Mouse (Mus musculus) heart, adult 2 months (tissue): ENCODE results near the gene Efhd1. TPM values are rescaled to one million over a fixed set of nuclear protein-coding genes. Genes with fewer than 3 reads are reported as not detected.
A peak's percentile ranks its signal among the peaks of the same experiment; 100 is the strongest.

Experiments
- DNase-seq, 2 experiments: peaks; one replicate each; pipeline ENCODE4 v3.0.0; 2021
- H3K27ac ChIP-seq: fragments of 200-600 bp; 2 replicates; pipeline ENCODE4 v1.8.1; 2022
- H3K27me3 ChIP-seq: fragments of 200-500 bp; 2 replicates; pipeline ENCODE4 v1.6.1; 2012; ENCODE audit warnings: mild to moderate bottlenecking, low read length, inconsistent platforms, mixed read lengths; ENCODE audit not compliant: control insufficient read depth, insufficient read depth
- H3K36me3 ChIP-seq: fragments of 200-500 bp; 2 replicates; pipeline ENCODE4 v1.6.1; 2012; ENCODE audit warnings: low read length, inconsistent platforms; ENCODE audit not compliant: control insufficient read depth, insufficient read depth
- H3K4me1 ChIP-seq: fragments of 200-500 bp; 2 replicates; pipeline ENCODE4 v1.6.1; 2011; ENCODE audit warnings: low read length; ENCODE audit not compliant: control insufficient read depth, insufficient read depth
- H3K4me3 ChIP-seq: fragments of 200-600 bp; 2 replicates; pipeline ENCODE4 v1.8.1; 2022
- H3K79me2 ChIP-seq: fragments of 200-500 bp; replicated peaks from 2 replicates; pipeline ENCODE4 v1.6.1; 2012; ENCODE audit warnings: mild to moderate bottlenecking, inconsistent platforms, low read length, moderate library complexity, mixed read lengths; ENCODE audit not compliant: control insufficient read depth, insufficient read depth
- H3K9ac ChIP-seq: fragments of 200-500 bp; 2 replicates; pipeline ENCODE4 v1.6.1; 2012; ENCODE audit warnings: low read depth, mild to moderate bottlenecking, control low read depth, inconsistent platforms, low read length, mixed read lengths
- CTCF ChIP-seq: fragments of 200-600 bp; IDR thresholded peaks from 2 replicates; pipeline ENCODE4 v1.8.1; 2022; ENCODE audit warnings: antibody characterized with exemption, mild to moderate bottlenecking, moderate library complexity
- EP300 ChIP-seq: fragments of 200-500 bp; IDR thresholded peaks from 2 replicates; pipeline ENCODE4 v1.6.1; 2011; ENCODE audit warnings: low read depth, low read length, control low read depth; ENCODE audit not compliant: insufficient read depth
- POLR2A ChIP-seq: fragments of 200-500 bp; IDR thresholded peaks from 2 replicates; pipeline ENCODE4 v1.6.1; 2011; ENCODE audit warnings: mild to moderate bottlenecking, low read depth, low read length, control low read depth; ENCODE audit not compliant: insufficient read depth
- WGBS: fragments of 180-500 bp; shearing (Covaris S2); methylation state at CpG from one replicate; pipeline ENCODE4 v1.1.7; 2018; 5-methylcytosine and 5-hydroxymethylcytosine counted together
- intact Hi-C: fragments of 180-260 bp; cut with DNase I; formaldehyde crosslinking; loops from one replicate; pipeline ENCODE4 v1.15.1; 2025
- polyA plus RNA-seq: library from polyadenylated mRNA; depleted of rRNA; stranded (reverse); fragments of >200 nt; gene quantifications from 2 replicates; pipeline ENCODE4 v1.2.3, GENCODE M21; 2012
- total RNA-seq, 2 experiments: library from RNA; stranded (reverse); gene quantifications; 2 replicates each; pipeline ENCODE4 v1.2.3; 2021

Efhd1 gene
- total and polyA plus RNA-seq, 3 experiments, result 3.1 to 6.6 (median 5.1) TPM

GRCm38 (mm10) chr1:87259316-87259715, 4.8 kb upstream of the Efhd1 start:
- intact Hi-C loops, result loop anchor here (2.0 kb wide), 1 partner anchor 33 kb away; no protein-coding TSS in a partner anchor
- H3K27me3 ChIP-seq, result peaks cover 10% of the 10 kb centered on the region

GRCm38 (mm10) chr1:87263257-87263656, 906 bp upstream of the Efhd1 start:
- Histone ChIP-seq H3K4me1 (no peaks in the 10 kb centered on the region), H3K36me3 (no peaks in the 10 kb centered on the region), H3K27me3 (peaks cover 14% of the 10 kb centered on the region), H3K4me3 (no peak overlapping the region), H3K27ac (no peak overlapping the region), H3K9ac (no peak overlapping the region), H3K79me2 (no peaks in the 10 kb centered on the region)
- DNase-seq, result no peak
- intact Hi-C loops, result no loop called here
- no peak for TF ChIP-seq EP300
- no peak for TF ChIP-seq POLR2A
- no peak for TF ChIP-seq CTCF
- WGBS, result 15% methylated on average over 9 of the region's 9 CpGs

More at GRCm38 (mm10) chr1:87259316-87259715, 4.8 kb upstream of the Efhd1 start:
- Histone ChIP-seq H3K4me1 (no peaks in the 10 kb centered on the region), H3K9ac (no peak overlapping the region), H3K36me3 (no peaks in the 10 kb centered on the region), H3K79me2 (no peaks in the 10 kb centered on the region), H3K4me3 (no peak overlapping the region), H3K27ac (no peak overlapping the region)
- DNase-seq, result no peak
- TF ChIP-seq EP300 (no peak), POLR2A (no peak)
- WGBS, result 69% methylated on average over 2 of the region's 2 CpGs

GRCm38 (mm10) chr1:87263796-87264133, 398 bp upstream of the Efhd1 start:
- H3K36me3 ChIP-seq, result no peaks in the 10 kb centered on the region
- H3K27ac ChIP-seq, result no peak overlapping the region
- H3K27me3 ChIP-seq, result peaks cover 14% of the 10 kb centered on the region
- no peak overlapping the region for H3K9ac ChIP-seq
- peak in 1 of 2 experiments; percentile 30 for DNase-seq
- H3K4me3 ChIP-seq, result peak overlapping the region; percentile 60; the same call in 1 of the 2 replicates
- TF ChIP-seq CTCF, result no peak
- no peak for TF ChIP-seq POLR2A
- TF ChIP-seq EP300, result no peak
- intact Hi-C loops, result no loop called here
- H3K4me1 ChIP-seq, result no peaks in the 10 kb centered on the region
- no peaks in the 10 kb centered on the region for H3K79me2 ChIP-seq
- 13% methylated on average over 12 of the region's 12 CpGs for WGBS

- Histone ChIP-seq H3K9ac (no peak overlapping the region), H3K27ac (no peak overlapping the region), H3K36me3 (no peaks in the 10 kb centered on the region), H3K79me2 (no peaks in the 10 kb centered on the region), H3K27me3 (peaks cover 13% of the 10 kb centered on the region), H3K4me3 (peak overlapping the region; percentile 60), H3K4me1 (no peaks in the 10 kb centered on the region)
- DNase-seq, result no peak
- 1% methylated on average over 13 of the region's 13 CpGs for WGBS
- intact Hi-C loops, result no loop called here
- TF ChIP-seq POLR2A (no peak), CTCF (no peak), EP300 (no peak)
These were observed 1.0 kb downstream of the Efhd1 start for GRCm38 (mm10) chr1:87265200-87265599.

- H3K9ac ChIP-seq, result no peak overlapping the region
- H3K4me1 ChIP-seq, result no peaks in the 10 kb centered on the region
- no peak overlapping the region for H3K4me3 ChIP-seq
- H3K27me3 ChIP-seq, result peaks cover 13% of the 10 kb centered on the region
- intact Hi-C loops, result no loop called here
- DNase-seq, result no peak
- no peak for TF ChIP-seq EP300
- TF ChIP-seq POLR2A, result no peak
- TF ChIP-seq CTCF, result no peak
- H3K79me2 ChIP-seq, result no peaks in the 10 kb centered on the region
- no peak overlapping the region for H3K27ac ChIP-seq
- H3K36me3 ChIP-seq, result no peaks in the 10 kb centered on the region
- WGBS, result 57% methylated on average over 8 of the region's 8 CpGs
These were observed 2.3 kb downstream of the Efhd1 start for GRCm38 (mm10) chr1:87266296-87267090.

GRCm38 (mm10) chr1:87270204-87270603, 6.0 kb downstream of the Efhd1 start:
- Histone ChIP-seq H3K4me3 (no peak overlapping the region), H3K4me1 (peaks cover 5% of the 10 kb centered on the region), H3K27ac (peak overlapping the region; percentile 30), H3K36me3 (no peaks in the 10 kb centered on the region), H3K9ac (no peak overlapping the region), H3K79me2 (no peaks in the 10 kb centered on the region), H3K27me3 (peaks cover 3% of the 10 kb centered on the region)
- TF ChIP-seq CTCF, result no peak
- 66% methylated on average over 3 of the region's 3 CpGs for WGBS
- intact Hi-C loops, result no loop called here
- DNase-seq, result no peak
